Mouse (Mus musculus) MEL (cell line): ENCODE results near the gene Kif23. TPM values are rescaled to one million over a fixed set of nuclear protein-coding genes. Genes with fewer than 3 reads are reported as not detected.

Source experiments
- DNase-seq: peaks from one replicate; pipeline ENCODE4 v3.0.0; 2011; ENCODE audit warnings: low read depth, low spot score
- H3K27ac ChIP-seq: 2 replicates; pipeline ENCODE4 v1.5.1; 2012; ENCODE audit warnings: low read depth, mild to moderate bottlenecking, control low read depth, low read length, moderate library complexity; ENCODE audit not compliant: control insufficient read depth
- H3K27me3 ChIP-seq, 2 experiments: fragments of 150-350 bp in 1 of 2; sonication (generic) in 1 of 2; 2 replicates each; pipeline ENCODE4 v1.6.1; 2012; ENCODE audit warnings: low read length in 2 of 2, mild to moderate bottlenecking in 2 of 2, improper control_type of control experiment in 1 of 2, moderate library complexity in 1 of 2; ENCODE audit not compliant: insufficient read depth in 2 of 2, control insufficient read depth in 1 of 2
- H3K36me3 ChIP-seq, 2 experiments: 2 replicates each; pipeline ENCODE4 v1.6.1; 2012 to 2014; ENCODE audit warnings: low read length in 2 of 2, improper control_type of control experiment in 1 of 2, inconsistent platforms in 1 of 2, mild to moderate bottlenecking in 1 of 2; ENCODE audit not compliant: insufficient read depth in 2 of 2, control insufficient read depth in 1 of 2
- H3K4me1 ChIP-seq, 2 experiments: fragments of 150-350 bp in 1 of 2; sonication (generic) in 1 of 2; 2 replicates each; pipeline ENCODE4 v1.6.1; 2012; ENCODE audit warnings: low read length in 2 of 2, improper control_type of control experiment in 1 of 2, mild to moderate bottlenecking in 1 of 2; ENCODE audit not compliant: insufficient read depth in 2 of 2, control insufficient read depth in 1 of 2
- H3K4me3 ChIP-seq, 2 experiments: fragments of 150-350 bp in 1 of 2; sonication (generic) in 1 of 2; 2 replicates each; pipeline ENCODE4 v1.5.1; 2012; ENCODE audit warnings: low read depth in 2 of 2, low read length in 2 of 2, mild to moderate bottlenecking in 2 of 2, moderate library complexity in 2 of 2, control low read depth in 1 of 2, improper control_type of control experiment in 1 of 2; ENCODE audit not compliant: control insufficient read depth in 1 of 2, insufficient read depth in 1 of 2
- H3K79me2 ChIP-seq: 2 replicates; pipeline ENCODE4 v1.6.1; 2012; ENCODE audit warnings: mild to moderate bottlenecking, low read length, moderate library complexity; ENCODE audit not compliant: control insufficient read depth, poor library complexity, insufficient read depth
- H3K9ac ChIP-seq: 2 replicates; pipeline ENCODE4 v1.6.1; 2012; ENCODE audit warnings: low read depth, mild to moderate bottlenecking, control low read depth, low read length, moderate library complexity; ENCODE audit not compliant: control insufficient read depth, poor library complexity, severe bottlenecking
- H3K9me3 ChIP-seq: fragments of 150-350 bp; sonication (generic); replicated peaks from 2 replicates; pipeline ENCODE4 v1.6.1; 2012; ENCODE audit warnings: mild to moderate bottlenecking, low read length, improper control_type of control experiment, moderate library complexity; ENCODE audit not compliant: insufficient read depth
- JUND ChIP-seq: IDR thresholded peaks from 2 replicates; pipeline ENCODE4 v1.6.1; 2011; ENCODE audit warnings: low read depth, mild to moderate bottlenecking, improper control_type of control experiment, low read length
- KAT2A ChIP-seq: conservative IDR thresholded peaks from 2 replicates; pipeline ENCODE4 v1.6.1; 2012; ENCODE audit warnings: low read depth, low read length, improper control_type of control experiment, inconsistent platforms
- MAFK ChIP-seq: IDR thresholded peaks from 2 replicates; pipeline ENCODE4 v1.6.1; 2011; ENCODE audit warnings: low read depth, mild to moderate bottlenecking, low read length, improper control_type of control experiment, borderline replicate concordance
- MEF2A ChIP-seq: IDR thresholded peaks from 2 replicates; pipeline ENCODE4 v1.6.1; 2014; ENCODE audit warnings: low read depth, mild to moderate bottlenecking, inconsistent platforms, low read length, improper control_type of control experiment; ENCODE audit not compliant: poor library complexity, insufficient replicate concordance, severe bottlenecking; ENCODE audit errors: extremely low read depth
- MYB ChIP-seq: IDR thresholded peaks from 2 replicates; pipeline ENCODE4 v1.6.1; 2011; ENCODE audit warnings: mild to moderate bottlenecking, low read depth, low read length, improper control_type of control experiment
- NELFE ChIP-seq: IDR thresholded peaks from 2 replicates; pipeline ENCODE4 v1.6.1; 2011; ENCODE audit warnings: low read depth, low read length, improper control_type of control experiment
- NRF1 ChIP-seq: IDR thresholded peaks from 2 replicates; pipeline ENCODE4 v1.6.1; 2014; ENCODE audit warnings: low read depth, mild to moderate bottlenecking, inconsistent platforms, low read length, improper control_type of control experiment, moderate library complexity; ENCODE audit not compliant: poor library complexity, insufficient read depth, severe bottlenecking
- SIN3A ChIP-seq: IDR thresholded peaks from 2 replicates; pipeline ENCODE4 v1.6.1; 2012; ENCODE audit warnings: low read length, improper control_type of control experiment, inconsistent platforms
- TAL1 ChIP-seq: IDR thresholded peaks from 2 replicates; pipeline ENCODE4 v1.6.1; 2012; ENCODE audit warnings: mild to moderate bottlenecking, inconsistent platforms, low read length, moderate library complexity, mixed read lengths
- TBP ChIP-seq: IDR thresholded peaks from 2 replicates; pipeline ENCODE4 v1.8.0; 2011; ENCODE audit warnings: low read depth, low read length, improper control_type of control experiment
- UBTF ChIP-seq: IDR thresholded peaks from 2 replicates; pipeline ENCODE4 v1.6.1; 2012; ENCODE audit warnings: low read depth, mild to moderate bottlenecking, inconsistent platforms, low read length, improper control_type of control experiment, moderate library complexity, borderline replicate concordance; ENCODE audit not compliant: insufficient read depth
- USF1 ChIP-seq: IDR thresholded peaks from 2 replicates; pipeline ENCODE4 v1.6.1; 2014; ENCODE audit warnings: low read depth, mild to moderate bottlenecking, inconsistent platforms, low read length, improper control_type of control experiment, moderate library complexity
- USF2 ChIP-seq, 2 experiments: IDR thresholded peaks; 2 replicates each; pipeline ENCODE4 v1.6.1; 2011 to 2012; ENCODE audit warnings: improper control_type of control experiment in 2 of 2, low read length in 2 of 2, borderline replicate concordance in 1 of 2, inconsistent platforms in 1 of 2, low read depth in 1 of 2, mild to moderate bottlenecking in 1 of 2; ENCODE audit not compliant: insufficient read depth in 1 of 2
- ZKSCAN1 ChIP-seq: IDR thresholded peaks from 2 replicates; pipeline ENCODE4 v1.6.1; 2012; ENCODE audit warnings: low read depth, mild to moderate bottlenecking, inconsistent platforms, low read length, improper control_type of control experiment, moderate library complexity
- ZNF384 ChIP-seq: IDR thresholded peaks from 2 replicates; pipeline ENCODE4 v1.6.1; 2012; ENCODE audit warnings: low read depth, mild to moderate bottlenecking, inconsistent platforms, low read length, improper control_type of control experiment
- polyA plus RNA-seq, 2 experiments: library from polyadenylated mRNA; stranded (reverse) in 1 of 2; unstranded in 1 of 2; fragments of >175 nt in 1 of 2; fragments of >200 nt in 1 of 2; gene quantifications; 2 replicates each; pipeline versions ENCODE4 v1.2.1 to v1.2.4; 2012; ENCODE audit warnings: low replicate concordance in 2 of 2, low read depth in 1 of 2; ENCODE audit not compliant: insufficient read length in 2 of 2, insufficient read depth in 1 of 2, missing spikeins in 1 of 2
- total RNA-seq: library from RNA; depleted of rRNA; stranded (reverse); fragments of 300-350 nt; gene quantifications from 2 replicates; pipeline ENCODE4 v1.2.3, GENCODE M21; 2012

Kif23 gene
- total and polyA plus RNA-seq, 3 experiments, result 37.5 to 100 TPM; not detected in 1

DNA sequence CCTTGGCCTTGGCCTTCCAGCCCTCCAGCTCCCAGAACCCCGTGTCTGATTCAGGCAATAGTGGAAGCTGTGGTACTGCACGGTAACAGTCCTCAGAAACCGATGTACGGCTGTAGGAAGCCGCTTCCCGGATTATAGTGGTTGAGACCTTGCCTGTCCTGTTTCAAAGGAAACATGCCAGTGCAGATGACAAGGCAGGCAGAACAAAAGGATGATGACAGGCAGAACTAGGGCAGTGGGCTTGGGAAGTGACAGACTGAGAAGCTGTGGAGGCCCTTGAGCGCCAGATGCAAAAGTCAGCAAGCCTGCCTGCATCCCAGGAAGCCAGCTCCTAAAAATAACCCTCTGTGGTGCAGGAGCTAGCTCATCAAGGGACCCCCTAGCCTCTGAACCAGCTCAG lies 62.2 kb downstream of the Kif23 start:
- Histone ChIP-seq H3K36me3 (no peaks in the 10 kb centered on the region), H3K27ac (no peak overlapping the region), H3K4me3 (no peak overlapping the region), H3K9ac (no peak overlapping the region), H3K9me3 (no peaks in the 10 kb centered on the region), H3K4me1 (no peaks in the 10 kb centered on the region), H3K27me3 (peaks cover 0 to 1% of the 10 kb centered on the region in 2 experiments; a peak in 1 of 4 replicates), H3K79me2 (no peaks in the 10 kb centered on the region)
- TF ChIP-seq JUND (no peak), NELFE (no peak), MYB (no peak), UBTF (no peak), TBP (no peak), ZNF384 (no peak)
- no peak for DNase-seq

DNA sequence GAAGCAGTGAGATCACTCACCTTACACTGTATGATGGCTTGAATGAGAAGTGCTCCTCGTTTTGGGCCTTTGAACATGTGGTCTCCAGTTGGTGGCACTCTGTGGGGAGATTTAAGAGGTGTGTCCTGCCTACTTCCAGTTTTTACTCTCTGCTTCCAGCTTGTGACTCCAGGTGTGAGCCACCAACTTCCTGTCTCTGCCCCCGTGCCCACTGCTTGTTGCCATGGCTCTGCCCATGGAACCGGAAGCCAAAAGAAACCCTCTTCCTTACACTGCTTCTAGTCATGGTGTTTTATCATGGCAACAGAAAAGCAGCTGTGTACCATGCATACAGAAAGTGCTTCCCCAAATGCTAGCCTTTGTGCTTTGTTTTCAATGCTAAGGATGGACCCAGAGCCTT lies 64.4 kb downstream of the Kif23 start:
- no peak overlapping the region for H3K27ac ChIP-seq
- no peaks in the 10 kb centered on the region for H3K9me3 ChIP-seq
- no peak for TF ChIP-seq TAL1
- no peak for TF ChIP-seq SIN3A
- no peak for TF ChIP-seq MYB
- TF ChIP-seq USF1, result no peak
- no peak for TF ChIP-seq KAT2A
- no peak for TF ChIP-seq USF2 (IDR thresholded peaks at IDR 0.05; ENCODE audit: borderline replicate concordance in 1 of 2, insufficient read depth in 1 of 2, low read depth in 1 of 2, low read length in 2 of 2)
- no peak for TF ChIP-seq UBTF
- no peak for TF ChIP-seq ZKSCAN1
- TF ChIP-seq MEF2A, result no peak
- no peak for TF ChIP-seq NRF1
- TF ChIP-seq MAFK, result no peak
- TF ChIP-seq, all 39 proteins: peak for 0
- Histone ChIP-seq H3K4me1 (no peaks in the 10 kb centered on the region), H3K9ac (no peak overlapping the region), H3K36me3 (no peaks in the 10 kb centered on the region), H3K27me3 (peaks cover 0 to 1% of the 10 kb centered on the region in 2 experiments; a peak in 1 of 4 replicates), H3K79me2 (no peaks in the 10 kb centered on the region), H3K4me3 (no peak overlapping the region)
- DNase-seq, result no peak
